Mouse (Mus musculus): ENCODE measurements around the gene Ube2r2. TPM values are rescaled to one million over a fixed set of nuclear protein-coding genes. Genes with fewer than 3 reads are reported as not detected.

The Ube2r2 gene
- polyA plus RNA-seq, 1 experiment from 2014 or later, result 39.4 TPM

DNA sequence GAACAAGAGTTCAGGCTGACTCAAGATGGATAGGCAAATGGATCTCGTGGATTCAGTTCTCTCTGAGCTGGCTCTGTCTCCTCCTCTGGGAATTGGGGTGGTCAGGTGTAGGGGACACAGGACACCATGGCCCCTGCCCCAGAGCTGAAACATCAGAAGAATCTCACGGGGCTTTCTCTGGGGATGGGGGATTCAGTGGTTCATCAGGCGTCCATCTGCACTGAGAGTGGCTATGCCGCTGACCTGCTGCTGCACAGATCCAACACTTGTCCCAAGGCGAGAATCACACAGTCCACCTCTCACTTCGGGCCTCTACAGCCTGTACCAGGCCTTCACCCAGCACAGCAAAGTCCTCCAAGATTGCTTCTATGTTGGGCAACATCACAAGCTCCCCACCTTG lies 20.5 kb upstream of the Ube2r2 start:
- Histone ChIP-seq H3K4me2 (ENCODE audit: low read depth, low read length) (no peak overlapping the region), H3K9me3 (ENCODE audit: low read length) (no peaks in the 10 kb centered on the region), H3K36me3 (replicated peaks; ENCODE audit: insufficient read depth, low read length) (peaks cover 47% of the 10 kb centered on the region), H3K4me3 (ENCODE audit: low read depth, low read length) (no peak overlapping the region), H3K27me3 (ENCODE audit: insufficient read depth, low read length) (no peaks in the 10 kb centered on the region), H3K9ac (replicated peaks) (no peak overlapping the region), H3K4me1 (ENCODE audit: insufficient read depth) (no peaks in the 10 kb centered on the region), H3K27ac (ENCODE audit: low read depth) (no peak overlapping the region)
- DNase-seq (no peak), ATAC-seq (no peak)
- no peak for TF ChIP-seq EP300 (IDR thresholded peaks at IDR 0.05; ENCODE audit: low read depth)
- TF ChIP-seq CTCF (IDR thresholded peaks at IDR 0.05; ENCODE audit: low read depth), result no peak
- WGBS (ENCODE audit: insufficient replicate concordance), result 84% methylated on average over 6 of the region's 6 CpGs

DNA sequence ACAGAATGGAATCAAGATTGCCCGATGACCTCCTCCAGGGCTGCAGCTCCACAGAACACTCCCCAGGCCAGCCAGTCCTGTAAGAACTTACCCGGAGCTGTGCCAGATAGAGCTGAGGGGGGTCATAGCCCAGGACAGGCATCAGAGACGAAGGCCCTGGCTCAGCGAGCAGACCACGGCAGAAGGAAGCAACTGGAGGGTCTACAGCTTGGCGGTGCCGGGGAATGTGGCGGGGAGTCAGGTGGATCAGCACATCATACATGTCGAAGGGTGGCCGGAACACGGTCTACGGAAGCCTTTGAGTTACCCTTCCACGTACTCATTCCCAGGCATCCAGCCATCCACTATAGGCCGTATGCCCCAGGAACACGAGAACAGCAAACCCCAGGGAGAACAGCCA lies 19.8 kb upstream of the Ube2r2 start:
- no peak overlapping the region for H3K9ac ChIP-seq (replicated peaks)
- peaks cover 54% of the 10 kb centered on the region for H3K36me3 ChIP-seq (replicated peaks; ENCODE audit: insufficient read depth, low read length)
- 86% methylated on average over 15 of the region's 15 CpGs for WGBS (ENCODE audit: insufficient replicate concordance)

DNA sequence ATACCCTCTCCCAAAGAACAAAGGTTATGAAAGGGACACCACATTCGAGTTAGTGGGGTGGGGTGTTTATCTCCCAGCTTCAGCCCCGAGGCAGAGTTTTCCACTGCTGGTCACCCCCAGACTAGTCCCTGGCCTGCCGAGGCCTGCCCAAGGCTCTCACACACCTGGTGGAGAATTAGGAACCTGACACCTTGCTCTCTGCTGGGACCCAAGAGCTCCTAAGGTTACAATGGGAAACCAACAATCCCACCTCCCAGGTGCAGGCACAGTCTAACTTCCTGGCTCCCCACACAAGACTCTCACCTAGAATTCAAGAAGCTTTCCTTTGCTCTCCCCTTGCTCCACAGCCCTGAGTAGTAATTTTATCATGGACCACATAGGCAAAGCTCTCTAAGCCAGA lies 18.7 kb upstream of the Ube2r2 start:
- no peak for ATAC-seq
- no peak for DNase-seq
- Histone ChIP-seq H3K4me2 (ENCODE audit: low read depth, low read length) (no peak overlapping the region), H3K27me3 (ENCODE audit: insufficient read depth, low read length) (no peaks in the 10 kb centered on the region), H3K9me3 (ENCODE audit: low read length) (no peaks in the 10 kb centered on the region), H3K4me1 (ENCODE audit: insufficient read depth) (no peaks in the 10 kb centered on the region), H3K27ac (ENCODE audit: low read depth) (no peak overlapping the region), H3K36me3 (replicated peaks; ENCODE audit: insufficient read depth, low read length) (peaks cover 64% of the 10 kb centered on the region), H3K4me3 (ENCODE audit: low read depth, low read length) (no peak overlapping the region), H3K9ac (replicated peaks) (no peak overlapping the region)
- TF ChIP-seq EP300 (IDR thresholded peaks at IDR 0.05; ENCODE audit: low read depth) (no peak), CTCF (IDR thresholded peaks at IDR 0.05; ENCODE audit: low read depth) (no peak)
- WGBS (ENCODE audit: insufficient replicate concordance), result 72% methylated on average over 3 of the region's 3 CpGs

More for the DNA sequence above, 19.8 kb upstream of the Ube2r2 start:
- Histone ChIP-seq H3K4me2 (ENCODE audit: low read depth, low read length) (no peak overlapping the region), H3K4me1 (ENCODE audit: insufficient read depth) (no peaks in the 10 kb centered on the region), H3K27ac (ENCODE audit: low read depth) (no peak overlapping the region), H3K9me3 (ENCODE audit: low read length) (no peaks in the 10 kb centered on the region), H3K4me3 (ENCODE audit: low read depth, low read length) (no peak overlapping the region), H3K27me3 (ENCODE audit: insufficient read depth, low read length) (no peaks in the 10 kb centered on the region)
- DNase-seq (peak; percentile 10), ATAC-seq (no peak)
- TF ChIP-seq CTCF (IDR thresholded peaks at IDR 0.05; ENCODE audit: low read depth) (no peak), EP300 (IDR thresholded peaks at IDR 0.05; ENCODE audit: low read depth) (no peak)

DNA sequence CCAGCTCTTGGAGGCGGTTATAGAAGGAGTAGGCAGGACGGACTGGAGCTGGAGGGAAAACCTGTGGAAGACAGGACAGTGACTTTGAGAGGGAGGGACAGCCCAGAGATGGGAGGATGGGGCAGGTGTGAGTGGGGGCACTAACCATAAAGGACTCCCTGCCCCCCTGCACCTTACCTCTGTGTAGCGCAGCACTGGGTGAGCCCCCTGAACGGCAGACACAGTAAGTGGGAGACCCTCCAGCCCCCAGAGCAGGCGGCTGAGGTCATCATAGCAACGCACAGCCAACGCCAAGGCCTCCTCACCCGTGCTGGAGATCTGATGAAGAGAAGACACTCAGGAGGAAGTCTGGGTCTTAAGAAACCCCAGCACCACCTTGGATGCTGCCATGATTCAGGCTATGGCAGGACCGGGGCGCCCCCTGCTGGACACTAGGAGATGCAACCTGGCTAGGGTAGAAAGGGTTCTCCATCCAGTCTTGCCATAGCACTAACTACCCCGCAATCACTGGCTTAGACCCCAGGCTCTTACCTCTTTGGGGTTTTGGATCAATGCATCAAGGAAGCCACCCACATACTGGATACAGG lies 16.7 kb upstream of the Ube2r2 start:
- no peak overlapping the region for H3K4me2 ChIP-seq (ENCODE audit: low read depth, low read length)
- peaks cover 4% of the 10 kb centered on the region; the same call in 1 of the 2 replicates for H3K4me1 ChIP-seq (ENCODE audit: insufficient read depth)
- DNase-seq (peak; percentile 84), ATAC-seq (peak; percentile 59)
- H3K4me3 ChIP-seq (ENCODE audit: low read depth, low read length), result no peak overlapping the region
- no peaks in the 10 kb centered on the region for H3K9me3 ChIP-seq (ENCODE audit: low read length)
- H3K27ac ChIP-seq (ENCODE audit: low read depth), result no peak overlapping the region
- 60% methylated on average over 11 of the region's 11 CpGs for WGBS (ENCODE audit: insufficient replicate concordance)
- H3K9ac ChIP-seq (replicated peaks), result no peak overlapping the region
- TF ChIP-seq CTCF (IDR thresholded peaks at IDR 0.05; ENCODE audit: low read depth), result peak; percentile 97
- TF ChIP-seq EP300 (IDR thresholded peaks at IDR 0.05; ENCODE audit: low read depth), result no peak
- no peaks in the 10 kb centered on the region for H3K27me3 ChIP-seq (ENCODE audit: insufficient read depth, low read length)
- peaks cover 70% of the 10 kb centered on the region for H3K36me3 ChIP-seq (replicated peaks; ENCODE audit: insufficient read depth, low read length)

DNA sequence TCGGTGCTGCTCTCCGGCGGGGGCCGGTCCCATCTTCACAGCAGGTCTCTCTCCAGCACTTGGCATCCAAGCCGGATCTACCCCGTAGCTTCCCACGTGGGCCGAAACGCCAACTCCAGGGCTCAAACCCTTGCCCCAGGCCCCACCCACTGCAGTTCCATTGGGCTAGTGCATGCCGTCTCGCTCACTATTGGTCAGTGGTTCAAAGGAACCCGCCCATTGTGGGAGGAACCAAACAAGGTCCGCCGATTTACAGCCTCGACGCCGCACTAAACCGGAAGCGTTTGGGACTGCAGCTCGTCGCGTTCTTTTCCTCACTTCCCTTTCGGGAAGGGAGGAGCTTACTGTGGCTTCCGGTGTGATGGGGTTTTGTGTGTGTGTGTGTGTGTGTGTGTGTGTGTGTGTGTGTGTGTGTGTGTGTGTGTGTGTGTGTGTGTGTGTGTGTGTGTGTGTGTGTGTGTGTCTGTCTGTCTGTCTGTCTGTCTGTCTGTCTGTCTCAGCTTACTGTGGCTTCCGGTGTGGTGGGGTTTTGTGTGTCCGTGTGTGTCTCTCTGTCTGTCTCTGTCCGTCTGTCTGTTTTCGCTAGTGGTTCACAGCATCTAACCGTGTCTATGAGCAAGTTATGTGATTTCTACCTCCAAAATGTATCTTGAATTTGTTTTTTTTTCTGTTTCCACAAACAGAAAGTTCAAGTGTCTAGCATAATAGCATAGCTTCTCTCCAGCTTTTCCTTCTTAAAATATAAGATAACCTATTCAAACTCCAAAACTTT lies 11.2 kb upstream of the Ube2r2 start, which contains the start of gene Nol6:
TSS of gene Nol6 (minus strand) at position 276 of the 772 bp plus-strand sequence.
- Histone ChIP-seq H3K4me1 (ENCODE audit: insufficient read depth) (peaks cover 4% of the 10 kb centered on the region; the same call in 1 of the 2 replicates), H3K27ac (ENCODE audit: low read depth) (peak within 1 kb of the TSS; percentile 49), H3K36me3 (replicated peaks; ENCODE audit: insufficient read depth, low read length) (peaks cover 29% of the 10 kb centered on the region), H3K9me3 (ENCODE audit: low read length) (no peaks in the 10 kb centered on the region), H3K4me2 (ENCODE audit: low read depth, low read length) (peak within 1 kb of the TSS; percentile 85), H3K9ac (replicated peaks) (peak within 1 kb of the TSS; percentile 70), H3K27me3 (ENCODE audit: insufficient read depth, low read length) (no peaks in the 10 kb centered on the region), H3K4me3 (ENCODE audit: low read depth, low read length) (peak within 1 kb of the TSS; percentile 65)
- TF ChIP-seq EP300 (IDR thresholded peaks at IDR 0.05; ENCODE audit: low read depth), result no peak
- TF ChIP-seq CTCF (IDR thresholded peaks at IDR 0.05; ENCODE audit: low read depth), result no peak
- ATAC-seq (peak; percentile 100), DNase-seq (peak; percentile 97)
- WGBS (ENCODE audit: insufficient replicate concordance), result 2% methylated on average over 29 of the region's 29 CpGs

DNA sequence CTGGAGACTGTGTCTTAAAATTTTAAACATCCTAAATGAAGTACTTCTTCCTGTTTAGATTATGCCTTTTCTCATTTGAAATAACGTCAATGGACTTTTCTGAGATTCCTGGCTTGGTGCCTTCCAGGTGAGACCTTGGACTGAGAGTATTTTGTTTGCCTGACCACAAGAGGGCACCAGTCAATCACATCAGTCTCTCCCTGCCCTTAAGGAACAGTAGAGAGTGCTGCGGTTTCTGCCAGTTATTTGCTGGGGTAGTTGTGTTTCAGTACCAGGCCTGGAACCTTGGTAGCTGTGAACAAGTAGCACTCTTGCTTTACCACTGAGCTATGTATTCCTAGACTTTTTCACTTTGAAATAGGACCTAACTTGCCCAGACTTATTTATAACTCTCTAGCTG lies 6.1 kb upstream of the Ube2r2 start:
- Histone ChIP-seq H3K27ac (ENCODE audit: low read depth) (peak overlapping the region; percentile 76), H3K4me2 (ENCODE audit: low read depth, low read length) (peak overlapping the region; percentile 44), H3K9me3 (ENCODE audit: low read length) (no peaks in the 10 kb centered on the region), H3K36me3 (replicated peaks; ENCODE audit: insufficient read depth, low read length) (no peaks in the 10 kb centered on the region), H3K4me1 (ENCODE audit: insufficient read depth) (peaks cover 29% of the 10 kb centered on the region), H3K27me3 (ENCODE audit: insufficient read depth, low read length) (no peaks in the 10 kb centered on the region), H3K4me3 (ENCODE audit: low read depth, low read length) (no peak overlapping the region), H3K9ac (replicated peaks) (no peak overlapping the region; the same call in 1 of the 2 replicates)
- 1% methylated on average over 2 of the region's 2 CpGs for WGBS (ENCODE audit: insufficient replicate concordance)
- DNase-seq, result peak; percentile 77
- ATAC-seq, result peak; percentile 83
- peak; percentile 97 for TF ChIP-seq CTCF (IDR thresholded peaks at IDR 0.05; ENCODE audit: low read depth)
- TF ChIP-seq EP300 (IDR thresholded peaks at IDR 0.05; ENCODE audit: low read depth), result no peak
